ENCODE assay signal across 9 mouse cellular contexts in the genomic region with DNA sequence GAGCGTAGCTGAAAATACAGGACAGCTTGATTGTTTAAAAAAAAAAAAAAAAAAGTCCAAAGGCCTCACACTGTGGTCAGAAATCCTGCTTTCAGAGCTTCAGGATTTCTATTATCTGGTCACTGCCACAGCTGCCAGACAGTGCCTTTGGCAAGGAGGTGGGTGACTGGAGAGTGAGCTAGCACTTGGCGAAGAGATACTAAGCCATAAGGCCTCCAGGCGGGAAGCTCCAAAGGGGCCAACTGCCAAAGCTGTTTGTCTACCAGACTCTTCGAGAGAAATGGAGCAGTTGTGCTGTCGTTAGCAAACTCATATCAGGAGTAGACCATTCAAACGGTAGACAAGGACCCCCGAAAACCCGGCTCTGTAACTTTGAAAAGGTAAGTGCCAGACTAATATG. TPM values are rescaled to one million over a fixed set of nuclear protein-coding genes. Genes with fewer than 3 reads are reported as not detected.
DNase-seq lines count a peak whose midpoint lies in the region; ATAC-seq and TF ChIP-seq lines count a peak whose summit lies in the region.
"Had no signal": no experiment of that assay in that cellular context is flagged by ENCODE, and none has a peak within 500 bp of the region (broad histone marks: within the 10 kb centered on the region; RNA-seq: fewer than 3 reads in every experiment).

No protein-coding gene starts in this region.

- no peak for TF ChIP-seq POLR2A in MEL (IDR thresholded peaks at IDR 0.05; ENCODE audit: control insufficient read depth in 1 of 2, insufficient read depth in 1 of 2, low read depth in 1 of 2, low read length in 2 of 2, poor library complexity in 1 of 2)
- TF ChIP-seq POLR2A in bone marrow macrophage, adult 2 months (IDR thresholded peaks at IDR 0.05; ENCODE audit: borderline replicate concordance, low read depth, low read length), result no peak

- no peak overlapping the region for H3K4me3 ChIP-seq in MEL (ENCODE audit: control insufficient read depth in 1 of 2, insufficient read depth in 1 of 2, low read depth in 2 of 2, low read length in 2 of 2)
- peak overlapping the region; percentile 3; the same call in 1 of the 2 replicates for H3K4me3 ChIP-seq in bone marrow macrophage, adult 2 months (ENCODE audit: insufficient read depth, low read length)
- no peak overlapping the region for H3K4me3 ChIP-seq in intestine, postnatal 0 days (ENCODE audit: low read depth, low read length)
- H3K4me3 ChIP-seq: heart, adult 2 months had no signal

- peaks cover 7 to 28% of the 10 kb centered on the region in 2 experiments; a peak in 3 of 4 replicates for H3K4me1 ChIP-seq in MEL (ENCODE audit: control insufficient read depth in 1 of 2, insufficient read depth in 2 of 2, low read length in 2 of 2)
- H3K4me1 ChIP-seq in bone marrow macrophage, adult 2 months (ENCODE audit: control insufficient read depth, insufficient read depth, low read length), result peaks cover 39% of the 10 kb centered on the region
- H3K4me1 ChIP-seq in intestine, postnatal 0 days (replicated peaks; ENCODE audit: control insufficient read depth, insufficient read depth, low read length), result peaks cover 8% of the 10 kb centered on the region; the same call in 1 of the 2 replicates

- peaks cover 0 to 24% of the 10 kb centered on the region in 2 experiments; a peak in 2 of 4 replicates for H3K36me3 ChIP-seq in MEL (ENCODE audit: control insufficient read depth in 1 of 2, insufficient read depth in 2 of 2, low read length in 2 of 2)
- H3K36me3 ChIP-seq in intestine, postnatal 0 days (ENCODE audit: control insufficient read depth, insufficient read depth), result no peaks in the 10 kb centered on the region

- H3K4me2 ChIP-seq in intestine, postnatal 0 days (replicated peaks; ENCODE audit: low read depth), result peak overlapping the region; percentile 37

- H3K27ac ChIP-seq in MEL (ENCODE audit: control insufficient read depth, low read depth, low read length), result no peak overlapping the region
- peak overlapping the region; percentile 89 for H3K27ac ChIP-seq in bone marrow macrophage, adult 2 months (ENCODE audit: insufficient read depth, low read depth, low read length)
- no peak overlapping the region for H3K27ac ChIP-seq in intestine, postnatal 0 days (ENCODE audit: low read depth, low read length)
- H3K27ac ChIP-seq: heart, adult 2 months; kidney, postnatal 0 days had no signal

- H3K79me2 ChIP-seq in MEL (ENCODE audit: control insufficient read depth, insufficient read depth, low read length, poor library complexity), result no peaks in the 10 kb centered on the region

- peak; percentile 28 for DNase-seq in kidney, postnatal 10 days
- DNase-seq in kidney, adult 9 months, result no peak
- DNase-seq in MEL (ENCODE audit: low read depth, low spot score), result peak; percentile 22
- no peak for DNase-seq in frontal cortex, postnatal 25 days (ENCODE audit: low spot score in 2 of 2)
- no peak for DNase-seq in testis, postnatal 14 days (ENCODE audit: low spot score)

- TF ChIP-seq EP300 in MEL (IDR thresholded peaks at IDR 0.05; ENCODE audit: low read depth in 1 of 2, low read length in 2 of 2), result no peak

- WGBS in intestine, postnatal 0 days, result 69% methylated on average over 8 of the region's 8 CpGs

- H3K27me3 ChIP-seq in MEL (ENCODE audit: control insufficient read depth in 1 of 2, insufficient read depth in 2 of 2, low read length in 2 of 2), result peaks cover 0 to 1% of the 10 kb centered on the region in 2 experiments; a peak in 1 of 4 replicates
- no peaks in the 10 kb centered on the region for H3K27me3 ChIP-seq in intestine, postnatal 0 days (replicated peaks; ENCODE audit: control insufficient read depth, insufficient read depth, low read length)

- ATAC-seq in intestine, postnatal 0 days, result no peak

- H3K9me3 ChIP-seq in MEL (replicated peaks; ENCODE audit: insufficient read depth, low read length), result no peaks in the 10 kb centered on the region
- no peaks in the 10 kb centered on the region for H3K9me3 ChIP-seq in intestine, postnatal 0 days (ENCODE audit: control insufficient read depth)

- no peak for TF ChIP-seq CTCF in MEL (IDR thresholded peaks at IDR 0.05 in 2 of 3, conservative IDR thresholded peaks at IDR 0.05 in 1 of 3; ENCODE audit: control insufficient read depth in 1 of 3, insufficient read depth in 1 of 3, low read depth in 2 of 3, low read length in 3 of 3, poor library complexity in 1 of 3, severe bottlenecking in 1 of 3)
- TF ChIP-seq CTCF in bone marrow macrophage, adult 2 months (IDR thresholded peaks at IDR 0.05; ENCODE audit: low read depth, low read length), result no peak
- no peak for TF ChIP-seq CTCF in intestine, postnatal 0 days (IDR thresholded peaks at IDR 0.05; ENCODE audit: low read depth)

- no peak overlapping the region for H3K9ac ChIP-seq in MEL (ENCODE audit: control insufficient read depth, low read depth, low read length, poor library complexity, severe bottlenecking)
- no peak overlapping the region for H3K9ac ChIP-seq in intestine, postnatal 0 days (ENCODE audit: low read depth, low read length)

- TF ChIP-seq RAD21 in MEL (IDR thresholded peaks at IDR 0.05; ENCODE audit: low read depth, low read length), result no peak

TF ChIP-seq in MEL, 35 proteins besides CTCF, POLR2A, EP300 and RAD21:
- TF ChIP-seq ZNF384 (IDR thresholded peaks at IDR 0.05; ENCODE audit: low read depth, low read length) (peak; percentile 23; the same call in 1 of the 2 replicates), E2F4 (IDR thresholded peaks at IDR 0.05; ENCODE audit: borderline replicate concordance, low read depth, low read length) (no peak), NRF1 (IDR thresholded peaks at IDR 0.05; ENCODE audit: insufficient read depth, low read depth, low read length, poor library complexity, severe bottlenecking) (no peak), MAZ (IDR thresholded peaks at IDR 0.05; ENCODE audit: low read depth, low read length) (no peak)

RNA-seq across cellular contexts. Expression of gene Ankrd44, which starts 3.5 kb away (rescaled TPM):
- 1.9 and 2.3 TPM in 2 replicates for total RNA-seq in MEL (2012; rRNA removed)
- 1 to 10 TPM in 1 of 2 experiments, not detected in 1; 4.4 TPM for polyA plus RNA-seq in MEL (2012; ENCODE audit: insufficient read depth in 1 of 2, insufficient read length in 2 of 2, low read depth in 1 of 2, low replicate concordance in 2 of 2, missing spikeins in 1 of 2)
- polyA plus RNA-seq in bone marrow macrophage, adult 2 months (2012; ENCODE audit: insufficient read depth, insufficient read length, missing spikeins), result 66.8 and 73.9 TPM in 2 replicates
- 5.5 and 7.0 TPM in 2 replicates for polyA plus RNA-seq in intestine, postnatal 0 days (2015; fragmentation: Nextera tagmentation; extraction: Ambion mirVana)

Comparison
In these comparisons a context has a peak if more than half of its experiments do, and no peak if none do; other contexts are left out.
1. DNase-seq: peak in kidney, postnatal 10 days (single experiment) and MEL (single experiment); none in kidney, adult 9 months (single experiment), frontal cortex, postnatal 25 days (0 of 2) and testis, postnatal 14 days (single experiment).